Mouse (Mus musculus) liver, embryonic 18 days (tissue): ENCODE results near the gene H2-Q7. TPM values are rescaled to one million over a fixed set of nuclear protein-coding genes. Genes with fewer than 3 reads are reported as not detected.

Source experiments
- polyA plus RNA-seq: library from polyadenylated mRNA; depleted of rRNA; stranded (reverse); fragments of >200 nt; gene quantifications from 2 replicates; pipeline ENCODE4 v1.2.3, GENCODE M21; 2012; rRNA removed

H2-Q7 gene
- 10.8 and 12.6 TPM in 2 replicates for polyA plus RNA-seq

GRCm38 (mm10) chr17:35438885-35439284 is at the start of gene H2-Q7:
Gene H2-Q7, plus strand, starts transcription at chr17:35439155.

DNA sequence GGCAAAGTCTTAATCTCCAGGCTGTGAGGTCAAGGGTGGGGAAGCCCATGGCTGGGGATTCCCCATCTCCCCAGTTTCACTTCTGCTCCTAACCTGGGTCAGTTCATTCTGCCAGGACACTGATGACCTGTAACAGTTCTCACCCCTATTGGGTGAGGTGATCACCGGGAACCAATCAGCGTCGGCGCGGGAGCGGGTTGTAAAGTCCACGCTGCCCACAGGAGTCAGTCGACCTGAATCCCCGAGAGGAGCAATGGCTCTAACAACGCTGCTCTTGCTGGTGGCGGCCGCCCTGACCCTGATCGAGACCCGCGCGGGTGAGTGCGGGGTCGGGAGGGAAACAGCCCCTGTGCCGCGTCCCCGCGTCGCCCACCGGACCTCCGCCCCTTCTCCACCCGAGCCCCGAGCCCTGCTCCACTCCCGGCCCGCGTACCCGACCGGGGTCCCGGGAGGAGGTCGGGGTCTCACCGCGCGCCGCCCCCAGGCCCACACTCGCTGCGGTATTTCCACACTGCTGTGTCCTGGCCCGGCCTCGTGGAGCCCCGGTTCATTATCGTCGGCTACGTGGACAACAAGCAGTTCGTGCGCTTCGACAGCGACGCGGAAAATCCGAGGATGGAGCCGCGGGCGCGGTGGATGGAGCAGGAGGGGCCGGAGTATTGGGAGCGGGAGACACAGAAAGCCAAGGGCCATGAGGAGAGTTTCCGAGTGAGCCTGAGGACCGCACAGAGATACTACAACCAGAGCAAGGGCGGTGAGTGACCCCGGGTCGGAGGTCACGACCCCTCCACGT is 14.1 kb upstream of the H2-Q7 start, which contains the start of gene H2-Q6:
H2-Q6 (plus strand) TSS at position 227 of the 793 bp plus-strand sequence.

GRCm38 (mm10) chr17:35469842-35470751 is 31.1 kb downstream of the H2-Q7 start, which contains the start of gene H2-Q10:
Gene H2-Q10, plus strand, starts transcription at chr17:35470089.

Other genes with a start within 250 kb of the H2-Q7 start
- gene Ltb, start 244.7 kb upstream of the H2-Q7 start, polyA plus RNA-seq, result 5.2 and 5.9 TPM in 2 replicates
- gene Tnf, start 237.1 kb upstream of the H2-Q7 start, polyA plus RNA-seq, result 1.4 TPM in 2 replicates
- 0.06 TPM in 1 of 2 replicates, not detected in the other for gene Lta, start 233.8 kb upstream of the H2-Q7 start, polyA plus RNA-seq
- 0.08 and 0.26 TPM in 2 replicates for gene Gm16181, start 218.3 kb upstream of the H2-Q7 start, polyA plus RNA-seq
- gene Atp6v1g2, start 205.5 kb upstream of the H2-Q7 start, polyA plus RNA-seq, result 2.0 and 2.3 TPM in 2 replicates
- 5.1 and 5.4 TPM in 2 replicates for gene Nfkbil1, start 203.4 kb upstream of the H2-Q7 start, polyA plus RNA-seq
- 170 and 199 TPM in 2 replicates for gene Ddx39b, start 197.4 kb upstream of the H2-Q7 start, polyA plus RNA-seq
- 108 and 132 TPM in 2 replicates for gene H2-D1, start 176.4 kb upstream of the H2-Q7 start, polyA plus RNA-seq
- gene H2-Q1, start 118.8 kb upstream of the H2-Q7 start, polyA plus RNA-seq, result 0.06 TPM in 2 replicates
- gene H2-Q2, start 96.9 kb upstream of the H2-Q7 start, polyA plus RNA-seq, result 2.3 and 3.8 TPM in 2 replicates
- 18.2 and 23.7 TPM in 2 replicates for gene H2-Q4, start 59.5 kb upstream of the H2-Q7 start, polyA plus RNA-seq
- gene H2-Q6, start 14.3 kb upstream of the H2-Q7 start, polyA plus RNA-seq, result 10.0 and 14.3 TPM in 2 replicates
- 479 and 528 TPM in 2 replicates for gene H2-Q10, start 30.9 kb downstream of the H2-Q7 start, polyA plus RNA-seq
- gene Pou5f1, start 66.9 kb downstream of the H2-Q7 start, polyA plus RNA-seq, result not detected in 2 replicates
- 18.0 and 19.9 TPM in 2 replicates for gene Tcf19, start 77.7 kb downstream of the H2-Q7 start, polyA plus RNA-seq
- 5.5 and 6.6 TPM in 2 replicates for gene Cchcr1, start 77.9 kb downstream of the H2-Q7 start, polyA plus RNA-seq
- gene Psors1c2, start 94.0 kb downstream of the H2-Q7 start, polyA plus RNA-seq, result 0.06 and 0.12 TPM in 2 replicates
- gene Cdsn, start 113.0 kb downstream of the H2-Q7 start, polyA plus RNA-seq, result 0.01 TPM in 1 of 2 replicates, not detected in the other
- gene 2300002M23Rik, start 128.3 kb downstream of the H2-Q7 start, polyA plus RNA-seq, result not detected in 2 replicates
- gene Sfta2, start 162.4 kb downstream of the H2-Q7 start, polyA plus RNA-seq, result not detected in 2 replicates
- gene Gm9573, start 187.5 kb downstream of the H2-Q7 start, polyA plus RNA-seq, result not detected in 2 replicates
- gene Mucl3, start 204.5 kb downstream of the H2-Q7 start, polyA plus RNA-seq, result 0.01 TPM in 2 replicates
- 6.9 and 8.3 TPM in 2 replicates for gene Vars2, start 228.4 kb downstream of the H2-Q7 start, polyA plus RNA-seq
- gene Gtf2h4, start 234.6 kb downstream of the H2-Q7 start, polyA plus RNA-seq, result 14.3 and 15.4 TPM in 2 replicates